9 mouse cellular contexts compared by ENCODE assay signal in the genomic region with DNA sequence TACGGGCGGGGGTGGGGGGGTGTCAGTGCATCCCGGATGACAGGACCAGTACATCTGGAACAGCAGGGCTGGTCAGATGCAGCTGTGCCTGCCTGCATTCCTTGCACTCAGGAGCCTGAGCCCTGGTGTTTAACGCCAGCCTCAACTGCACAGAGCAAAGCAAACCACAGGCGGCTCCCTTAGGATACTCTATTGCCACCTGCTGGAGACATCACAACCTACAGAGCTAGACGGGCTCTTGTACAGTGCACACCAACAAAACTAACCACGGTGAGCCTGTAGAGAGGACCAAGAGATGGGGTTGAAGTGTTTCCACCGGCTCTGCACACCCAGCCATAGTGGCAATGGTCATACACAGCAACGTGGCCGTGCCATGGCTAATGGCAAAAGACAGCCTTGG. TPM values are rescaled to one million over a fixed set of nuclear protein-coding genes. Genes with fewer than 3 reads are reported as not detected.
A peak's percentile ranks its signal among the peaks of the same experiment; 100 is the strongest.
DNase-seq lines count a peak whose midpoint lies in the region; ATAC-seq and TF ChIP-seq lines count a peak whose summit lies in the region.
"Had no signal": no experiment of that assay in that cellular context is flagged by ENCODE, and none has a peak within 500 bp of the region (broad histone marks: within the 10 kb centered on the region; RNA-seq: fewer than 3 reads in every experiment).

No protein-coding gene starts in this region.

- H3K4me2 ChIP-seq in embryonic facial prominence, embryonic 14.5 days (ENCODE audit: low read depth, low read length), result no peak overlapping the region
- no peak overlapping the region for H3K4me2 ChIP-seq in intestine, embryonic 14.5 days (ENCODE audit: low read length)
- H3K4me2 ChIP-seq in limb, embryonic 12.5 days, result no peak overlapping the region

- H3K9ac ChIP-seq in ES-E14 (ENCODE audit: insufficient read depth, low read depth, low read length, poor library complexity, severe bottlenecking), result no peak overlapping the region
- H3K9ac ChIP-seq in embryonic facial prominence, embryonic 14.5 days (ENCODE audit: low read depth, low read length), result no peak overlapping the region
- H3K9ac ChIP-seq in intestine, embryonic 14.5 days (ENCODE audit: low read length), result no peak overlapping the region
- H3K9ac ChIP-seq in limb, embryonic 12.5 days (replicated peaks), result no peak overlapping the region

- WGBS in embryonic facial prominence, embryonic 14.5 days, result 45% methylated on average over 10 of the region's 10 CpGs
- WGBS in intestine, embryonic 14.5 days, result 44% methylated on average over 10 of the region's 10 CpGs
- WGBS in limb, embryonic 12.5 days, result 47% methylated on average over 10 of the region's 10 CpGs

- peak; percentile 75 for ATAC-seq in embryonic facial prominence, embryonic 14.5 days (ENCODE audit: low read depth)
- peak; percentile 73 for ATAC-seq in intestine, embryonic 14.5 days (replicated peaks; ENCODE audit: low FRiP score, low TSS enrichment, low read depth)
- ATAC-seq in limb, embryonic 12.5 days (ENCODE audit: insufficient number of reproducible peaks, insufficient read depth, low FRiP score, low TSS enrichment, low read depth), result peak; percentile 49; the same call in 1 of the 2 replicates

- DNase-seq in adrenal gland, postnatal 10 days, result peak; percentile 72
- DNase-seq in adrenal gland, postnatal 4 days (ENCODE audit: low spot score in 2 of 2), result no peak
- DNase-seq in ES-E14 (ENCODE audit: low read depth, low spot score), result peak; percentile 72
- DNase-seq in embryonic facial prominence, embryonic 14.5 days (ENCODE audit: low spot score), result peak; percentile 87
- DNase-seq in intestine, embryonic 14.5 days (ENCODE audit: low spot score), result peak; percentile 79
- peak; percentile 57 for DNase-seq in neural tube, embryonic 10.5 days (ENCODE audit: extremely low spot score, low spot score)
- peak; percentile 62 for DNase-seq in thymus, postnatal 4 days

- in situ Hi-C loops in ES-E14 (cut with MboI; ENCODE audit: low sequenced_read_pairs in 2 of 2, unreplicated experiment in 2 of 2), result no loop called here

- peaks cover 33% of the 10 kb centered on the region for H3K27me3 ChIP-seq in embryonic facial prominence, embryonic 14.5 days (replicated peaks; ENCODE audit: control insufficient read depth, insufficient read depth, low read length)
- H3K27me3 ChIP-seq in intestine, embryonic 14.5 days (replicated peaks; ENCODE audit: control insufficient read depth, insufficient read depth, low read length), result peaks cover 37% of the 10 kb centered on the region
- H3K27me3 ChIP-seq in limb, embryonic 12.5 days, result peaks cover 49% of the 10 kb centered on the region

- no peak overlapping the region for H3K27ac ChIP-seq in ES-E14 (ENCODE audit: insufficient read depth, low read depth, low read length, poor library complexity, severe bottlenecking)
- H3K27ac ChIP-seq in embryonic facial prominence, embryonic 14.5 days (replicated peaks; ENCODE audit: low read depth, low read length), result no peak overlapping the region
- no peak overlapping the region for H3K27ac ChIP-seq in intestine, embryonic 14.5 days (ENCODE audit: low read depth)
- no peak overlapping the region for H3K27ac ChIP-seq in limb, embryonic 12.5 days

- H3K36me3 ChIP-seq in ES-E14 (ENCODE audit: control insufficient read depth, insufficient read depth, low read length, poor library complexity, severe bottlenecking), result no peaks in the 10 kb centered on the region
- H3K36me3 ChIP-seq in embryonic facial prominence, embryonic 14.5 days (ENCODE audit: control insufficient read depth, insufficient read depth, low read length), result no peaks in the 10 kb centered on the region
- H3K36me3 ChIP-seq in intestine, embryonic 14.5 days (ENCODE audit: control insufficient read depth, insufficient read depth, low read length), result peaks cover 3% of the 10 kb centered on the region; the same call in 1 of the 2 replicates
- peaks cover 23% of the 10 kb centered on the region for H3K36me3 ChIP-seq in limb, embryonic 12.5 days

- H3K4me1 ChIP-seq in ES-E14 (ENCODE audit: control insufficient read depth in 2 of 2, insufficient read depth in 2 of 2, low read length in 2 of 2, poor library complexity in 1 of 2), result peaks cover 2 to 10% of the 10 kb centered on the region in 2 experiments; a peak in 2 of 4 replicates
- H3K4me1 ChIP-seq in embryonic facial prominence, embryonic 14.5 days (ENCODE audit: control insufficient read depth, insufficient read depth, low read length), result peaks cover 10% of the 10 kb centered on the region; the same call in 1 of the 2 replicates
- H3K4me1 ChIP-seq in intestine, embryonic 14.5 days (replicated peaks; ENCODE audit: control insufficient read depth, insufficient read depth, low read length), result peaks cover 10% of the 10 kb centered on the region
- peaks cover 29% of the 10 kb centered on the region for H3K4me1 ChIP-seq in limb, embryonic 12.5 days (replicated peaks)

- no peak overlapping the region for H3K4me3 ChIP-seq in ES-E14 (ENCODE audit: insufficient read depth in 1 of 2, low read depth in 1 of 2, low read length in 2 of 2, poor library complexity in 1 of 2, severe bottlenecking in 1 of 2)
- H3K4me3 ChIP-seq in embryonic facial prominence, embryonic 14.5 days (ENCODE audit: low read depth, low read length), result no peak overlapping the region
- no peak overlapping the region for H3K4me3 ChIP-seq in intestine, embryonic 14.5 days (ENCODE audit: low read depth, low read length)
- no peak overlapping the region for H3K4me3 ChIP-seq in limb, embryonic 12.5 days (replicated peaks)

- H3K9me3 ChIP-seq in ES-E14 (ENCODE audit: control insufficient read depth, insufficient read depth, low read depth, low read length), result no peaks in the 10 kb centered on the region
- no peaks in the 10 kb centered on the region for H3K9me3 ChIP-seq in embryonic facial prominence, embryonic 14.5 days (ENCODE audit: control insufficient read depth, low read length)
- 0 out of 2 replicates have a peak, but pooled peaks cover 2% of the 10 kb centered on the region for H3K9me3 ChIP-seq in intestine, embryonic 14.5 days (ENCODE audit: control insufficient read depth, low read length)
- no peaks in the 10 kb centered on the region for H3K9me3 ChIP-seq in limb, embryonic 12.5 days

TF ChIP-seq in ES-E14, 5 proteins besides CTCF, POLR2A, EP300 and RAD21:
- TF ChIP-seq ZC3H11A (IDR thresholded peaks at IDR 0.05; ENCODE audit: borderline replicate concordance, low read depth, low read length), result peak; percentile 13; the same call in 1 of the 2 replicates
- no peak for TF ChIP-seq MAFK (IDR thresholded peaks at IDR 0.05; ENCODE audit: insufficient read depth, low read depth, low read length)
TF ChIP-seq in ES-E14: peak in this region for 1.

RNA-seq across cellular contexts. Expression of a gene that starts 9.0 kb away (rescaled TPM):
- under 1 TPM in 1 of 2 experiments, not detected in 1; 0.33 TPM for total RNA-seq in adrenal gland, postnatal 10 days (2021)
- total RNA-seq in adrenal gland, postnatal 4 days (2021), result under 1 TPM; 0.67 to 0.68 TPM
- total RNA-seq in ES-E14 (2012; rRNA removed), result not detected in 2 replicates
- not detected in 2 replicates for polyA plus RNA-seq in embryonic facial prominence, embryonic 14.5 days (2014; fragmentation: Nextera tagmentation; extraction: Ambion mirVana)
- polyA plus RNA-seq in intestine, embryonic 14.5 days (2014; fragmentation: Nextera tagmentation; extraction: Ambion mirVana), result not detected in 2 replicates
- polyA plus RNA-seq in limb, embryonic 12.5 days (2016; fragmentation: Nextera tagmentation; extraction: Ambion mirVana), result not detected in 2 replicates
- polyA plus RNA-seq: C2C12 had no signal

RNA-seq across cellular contexts. Expression of a gene that starts 22.1 kb away (rescaled TPM):
- 10 to 100 TPM in 1 of 2 experiments, 1 to 10 TPM in 1; 8.4 to 11.0 TPM for total RNA-seq in adrenal gland, postnatal 10 days (2021)
- 10 to 100 TPM; 13.5 to 13.8 TPM for total RNA-seq in adrenal gland, postnatal 4 days (2021)
- total RNA-seq in ES-E14 (2012; rRNA removed), result 7.1 and 8.6 TPM in 2 replicates
- 0.26 and 0.30 TPM in 2 replicates for polyA plus RNA-seq in embryonic facial prominence, embryonic 14.5 days (2014; fragmentation: Nextera tagmentation; extraction: Ambion mirVana)
- polyA plus RNA-seq in intestine, embryonic 14.5 days (2014; fragmentation: Nextera tagmentation; extraction: Ambion mirVana), result 0.43 and 0.55 TPM in 2 replicates
- 0.38 and 0.56 TPM in 2 replicates for polyA plus RNA-seq in limb, embryonic 12.5 days (2016; fragmentation: Nextera tagmentation; extraction: Ambion mirVana)

RNA-seq across cellular contexts. Expression of a gene that starts 59.3 kb away (rescaled TPM):
- under 1 TPM; 0.24 to 0.33 TPM for total RNA-seq in adrenal gland, postnatal 10 days (2021)
- total RNA-seq in adrenal gland, postnatal 4 days (2021), result 1 to 10 TPM in 1 of 2 experiments, under 1 TPM in 1; 0.73 to 1.2 TPM
- total RNA-seq in ES-E14 (2012; rRNA removed), result not detected in 2 replicates
- polyA plus RNA-seq in embryonic facial prominence, embryonic 14.5 days (2014; fragmentation: Nextera tagmentation; extraction: Ambion mirVana), result not detected in 2 replicates
- not detected in 2 replicates for polyA plus RNA-seq in intestine, embryonic 14.5 days (2014; fragmentation: Nextera tagmentation; extraction: Ambion mirVana)
- polyA plus RNA-seq in limb, embryonic 12.5 days (2016; fragmentation: Nextera tagmentation; extraction: Ambion mirVana), result not detected in 2 replicates
- polyA plus RNA-seq: C2C12 had no signal

Comparison
In these comparisons a context has a peak if more than half of its experiments do, and no peak if none do; other contexts are left out.
1. DNase-seq: peak in adrenal gland, postnatal 10 days (single experiment), ES-E14 (single experiment), embryonic facial prominence, embryonic 14.5 days (single experiment), intestine, embryonic 14.5 days (single experiment), neural tube, embryonic 10.5 days (single experiment) and thymus, postnatal 4 days (single experiment); none in adrenal gland, postnatal 4 days (0 of 2).
2. Peak in every context shown above with its lines, with median percentiles within 50 percentile points of each other: ATAC-seq.